Mouse (Mus musculus) bone marrow, adult 2 months (tissue): ENCODE measurements at regions not wholly inside any gene's neighbourhood (a gene's known extent, or its start where the extent isn't known, plus 50 kb on each side); places are given as distances from the start of the nearest gene placed in this dataset.

ENCODE experiments used
- CTCF ChIP-seq: fragments of 200-500 bp; IDR thresholded peaks from 2 replicates; pipeline ENCODE4 v1.5.1; 2011; ENCODE audit warnings: low read length, control low read depth; ENCODE audit not compliant: control insufficient read depth, insufficient read depth
- POLR2A ChIP-seq: fragments of 200-500 bp; IDR thresholded peaks from 2 replicates; pipeline ENCODE4 v1.6.1; 2011; ENCODE audit warnings: low read depth, mild to moderate bottlenecking, control low read depth, low read length, borderline replicate concordance; ENCODE audit not compliant: control insufficient read depth

DNA sequence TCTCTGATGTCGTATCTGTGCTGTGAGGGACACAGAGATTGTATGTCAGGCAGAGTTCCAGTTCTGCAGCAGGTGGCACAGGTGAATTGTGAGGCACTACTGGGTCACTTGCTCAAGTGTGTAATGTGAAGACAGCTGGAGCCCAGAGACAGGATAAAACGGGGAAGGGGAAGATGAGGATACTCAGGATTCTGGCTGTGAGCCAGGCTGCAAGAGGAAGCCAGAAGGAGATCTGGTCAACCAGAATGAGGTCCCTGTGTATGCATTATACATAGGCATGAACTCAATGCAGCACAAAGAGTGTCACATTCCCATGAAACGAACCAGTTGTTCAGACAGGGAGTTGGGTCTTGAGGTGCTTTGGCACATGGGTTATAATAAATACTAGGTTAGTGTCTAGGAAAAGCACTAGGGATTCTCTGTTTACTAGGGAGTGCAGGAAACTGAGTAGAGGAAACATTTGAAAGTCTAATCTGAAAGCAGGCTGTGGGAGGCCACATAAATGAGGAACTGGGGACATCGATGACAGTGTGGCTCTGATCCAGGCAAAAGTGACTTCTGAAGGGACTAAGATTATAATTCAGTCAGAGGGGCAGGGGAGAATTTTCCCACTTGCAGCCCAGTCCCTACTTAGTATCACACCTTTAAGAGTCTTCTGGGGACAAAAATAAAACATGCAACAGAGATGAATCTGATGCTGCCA lies 109.9 kb upstream of the Rxfp2 start:
- no peak for TF ChIP-seq POLR2A
- TF ChIP-seq CTCF = no peak
